Mouse (Mus musculus) kidney, embryonic 14.5 days (tissue): Measurements from ENCODE around the gene Sfxn5. TPM values are rescaled to one million over a fixed set of nuclear protein-coding genes. Genes with fewer than 3 reads are reported as not detected.

Experiments used
- ATAC-seq: fragments of 200-750 bp; cut with Nextera tagmentation; 2 replicates; pipeline ENCODE4 v1.8.0; 2017; ENCODE audit warnings: moderate number of reproducible peaks, mild to moderate bottlenecking, moderate TSS enrichment, moderate library complexity; ENCODE audit not compliant: low FRiP score, low TSS enrichment
- H3K27ac ChIP-seq: fragments of 300-500 bp; sonication (generic); 2 replicates; pipeline ENCODE4 v1.5.1; 2014; ENCODE audit warnings: low read depth, mild to moderate bottlenecking, low read length, moderate library complexity, mixed read lengths
- H3K27me3 ChIP-seq: fragments of 300-500 bp; sonication (generic); 2 replicates; pipeline ENCODE4 v1.6.1; 2014; ENCODE audit warnings: mild to moderate bottlenecking, low read length; ENCODE audit not compliant: control insufficient read depth, insufficient read depth
- H3K36me3 ChIP-seq: fragments of 300-500 bp; sonication (generic); 2 replicates; pipeline ENCODE4 v1.6.1; 2014; ENCODE audit warnings: low read length, mixed read lengths; ENCODE audit not compliant: control insufficient read depth, insufficient read depth
- H3K4me1 ChIP-seq: fragments of 300-500 bp; sonication (generic); 2 replicates; pipeline ENCODE4 v1.6.1; 2014; ENCODE audit warnings: low read length, mixed read lengths; ENCODE audit not compliant: control insufficient read depth, insufficient read depth
- H3K4me2 ChIP-seq: fragments of 300-500 bp; sonication (generic); replicated peaks from 2 replicates; pipeline ENCODE4 v1.6.1; 2014; ENCODE audit warnings: low read depth, mild to moderate bottlenecking, low read length
- H3K4me3 ChIP-seq: fragments of 300-500 bp; sonication (generic); 2 replicates; pipeline ENCODE4 v1.5.1; 2014; ENCODE audit warnings: mild to moderate bottlenecking, low read length
- H3K9ac ChIP-seq: fragments of 300-500 bp; sonication (generic); 2 replicates; pipeline ENCODE4 v1.6.1; 2014; ENCODE audit warnings: low read depth, mild to moderate bottlenecking, low read length, moderate library complexity
- H3K9me3 ChIP-seq: fragments of 300-500 bp; sonication (generic); 2 replicates; pipeline ENCODE4 v1.6.1; 2016; ENCODE audit warnings: low read length; ENCODE audit not compliant: control insufficient read depth
- WGBS: fragments of 180-500 bp; shearing (Covaris S2); extraction: QIAGEN DNeasy Blood & Tissue Kit; methylation state at CpG from one replicate; pipeline ENCODE4 v1.1.7; 2014; 5-methylcytosine and 5-hydroxymethylcytosine counted together
- polyA plus RNA-seq: library from polyadenylated mRNA; unstranded; fragments of >200 nt; fragmentation: Nextera tagmentation; extraction: Ambion mirVana; gene quantifications from 2 replicates; pipeline ENCODE4 v1.2.1, GENCODE M21; 2014

Sfxn5 gene
- polyA plus RNA-seq, 1 experiment from 2014 or later, result 9.3 TPM

- 76% methylated on average over 9 of the region's 9 CpGs for WGBS
- H3K27me3 ChIP-seq, result peaks cover 8% of the 10 kb centered on the region; the same call in 1 of the 2 replicates
- no peak overlapping the region for H3K4me2 ChIP-seq
- H3K36me3 ChIP-seq, result no peaks in the 10 kb centered on the region
- no peak overlapping the region for H3K27ac ChIP-seq
- H3K9ac ChIP-seq, result no peak overlapping the region
- no peak for ATAC-seq
- no peaks in the 10 kb centered on the region for H3K9me3 ChIP-seq
- H3K4me3 ChIP-seq, result no peak overlapping the region
- H3K4me1 ChIP-seq, result no peaks in the 10 kb centered on the region
Measured at GRCm38 (mm10) chr6:85209226-85209967, 123.8 kb downstream of the Sfxn5 start.

GRCm38 (mm10) chr6:85207345-85207744 is 125.9 kb downstream of the Sfxn5 start:
- WGBS, result 68% methylated on average over 5 of the region's 5 CpGs
- no peak overlapping the region for H3K4me3 ChIP-seq
- H3K9ac ChIP-seq, result no peak overlapping the region
- H3K4me1 ChIP-seq, result no peaks in the 10 kb centered on the region
- no peak overlapping the region for H3K27ac ChIP-seq
- no peaks in the 10 kb centered on the region for H3K36me3 ChIP-seq
- H3K27me3 ChIP-seq, result peaks cover 8% of the 10 kb centered on the region; the same call in 1 of the 2 replicates
- H3K4me2 ChIP-seq, result no peak overlapping the region
- no peak for ATAC-seq
- H3K9me3 ChIP-seq, result no peaks in the 10 kb centered on the region

GRCm38 (mm10) chr6:85206939-85207285 is 126.3 kb downstream of the Sfxn5 start:
- Histone ChIP-seq H3K4me3 (no peak overlapping the region), H3K4me2 (no peak overlapping the region), H3K9me3 (no peaks in the 10 kb centered on the region), H3K9ac (no peak overlapping the region), H3K36me3 (no peaks in the 10 kb centered on the region), H3K27me3 (peaks cover 8% of the 10 kb centered on the region; the same call in 1 of the 2 replicates), H3K4me1 (no peaks in the 10 kb centered on the region), H3K27ac (no peak overlapping the region)
- 42% methylated on average over 15 of the region's 15 CpGs for WGBS
- no peak for ATAC-seq

- Histone ChIP-seq H3K4me2 (no peak overlapping the region), H3K27me3 (peaks cover 8% of the 10 kb centered on the region; the same call in 1 of the 2 replicates), H3K27ac (no peak overlapping the region), H3K9me3 (no peaks in the 10 kb centered on the region), H3K9ac (no peak overlapping the region), H3K36me3 (no peaks in the 10 kb centered on the region), H3K4me3 (no peak overlapping the region), H3K4me1 (no peaks in the 10 kb centered on the region)
- 36% methylated on average over 16 of the region's 16 CpGs for WGBS
- ATAC-seq, result no peak
Measured at GRCm38 (mm10) chr6:85206182-85206938, 126.9 kb downstream of the Sfxn5 start.

- peaks cover 46% of the 10 kb centered on the region for H3K27me3 ChIP-seq
- no peak for ATAC-seq
- no peak overlapping the region for H3K4me2 ChIP-seq
- H3K9ac ChIP-seq, result no peak overlapping the region
- H3K27ac ChIP-seq, result no peak overlapping the region
- H3K4me1 ChIP-seq, result no peaks in the 10 kb centered on the region
- 68% methylated on average over 2 of the region's 2 CpGs for WGBS
- H3K9me3 ChIP-seq, result no peaks in the 10 kb centered on the region
- H3K36me3 ChIP-seq, result no peaks in the 10 kb centered on the region
- no peak overlapping the region for H3K4me3 ChIP-seq
Measured at GRCm38 (mm10) chr6:85197951-85198350, 135.3 kb downstream of the Sfxn5 start.

GRCm38 (mm10) chr6:85193381-85194318 is 139.6 kb downstream of the Sfxn5 start:
- peaks cover 87% of the 10 kb centered on the region for H3K27me3 ChIP-seq
- 0 out of 2 replicates have a peak, but pooled peaks cover 6% of the 10 kb centered on the region for H3K4me1 ChIP-seq
- no peak overlapping the region for H3K27ac ChIP-seq
- no peak overlapping the region for H3K4me3 ChIP-seq
- no peaks in the 10 kb centered on the region for H3K36me3 ChIP-seq
- no peak overlapping the region for H3K9ac ChIP-seq
- no peak; the same call in 1 of the 2 replicates for ATAC-seq
- H3K9me3 ChIP-seq, result no peaks in the 10 kb centered on the region
- no peak overlapping the region for H3K4me2 ChIP-seq
- WGBS, result 5% methylated on average over 29 of the region's 29 CpGs

- H3K4me2 ChIP-seq, result no peak overlapping the region
Measured at GRCm38 (mm10) chr6:85191751-85192440, 141.3 kb downstream of the Sfxn5 start.

GRCm38 (mm10) chr6:85190671-85191070 is 142.6 kb downstream of the Sfxn5 start:
- 2% methylated on average over 13 of the region's 13 CpGs for WGBS
- Histone ChIP-seq H3K27me3 (peaks cover 94% of the 10 kb centered on the region), H3K36me3 (no peaks in the 10 kb centered on the region), H3K4me2 (peak overlapping the region; percentile 43), H3K27ac (no peak overlapping the region), H3K4me1 (peaks cover 14% of the 10 kb centered on the region; the same call in 1 of the 2 replicates), H3K9ac (no peak overlapping the region), H3K4me3 (peak overlapping the region; percentile 45), H3K9me3 (no peaks in the 10 kb centered on the region)
- ATAC-seq, result no peak

More at GRCm38 (mm10) chr6:85191751-85192440, 141.3 kb downstream of the Sfxn5 start:
- Histone ChIP-seq H3K27ac (no peak overlapping the region), H3K9me3 (no peaks in the 10 kb centered on the region), H3K27me3 (peaks cover 93% of the 10 kb centered on the region), H3K4me1 (peaks cover 14% of the 10 kb centered on the region; the same call in 1 of the 2 replicates), H3K9ac (no peak overlapping the region), H3K4me3 (no peak overlapping the region), H3K36me3 (no peaks in the 10 kb centered on the region)
- no peak for ATAC-seq
- WGBS, result 15% methylated on average over 9 of the region's 9 CpGs
